Mouse (Mus musculus): ENCODE data around the gene Cyp1a2.
"Not testable (repeated sequence)": the region's sequence is repeated elsewhere in the genome, so short reads cannot be mapped to it uniquely, and the experiment has no call there.

Cyp1a2 gene

GRCm38 (mm10) chr9:57683520-57683919 lies at the start of gene Cyp1a2:
Gene Cyp1a2, minus strand, starts transcription at chr9:57683703.
- no peak for DNase-seq

- peak; percentile 58 to 72 for DNase-seq
Measured at GRCm38 (mm10) chr9:57728312-57728711, 44.8 kb upstream of the Cyp1a2 start.

GRCm38 (mm10) chr9:57724701-57725100 lies 41.2 kb upstream of the Cyp1a2 start:
- DNase-seq, result no peak

GRCm38 (mm10) chr9:57723796-57724195 lies 40.3 kb upstream of the Cyp1a2 start:
- DNase-seq, result no peak

GRCm38 (mm10) chr9:57723315-57723715 lies 39.8 kb upstream of the Cyp1a2 start:
- peak; percentile 70 to 74 for DNase-seq

- DNase-seq, result no peak
Measured at GRCm38 (mm10) chr9:57722371-57722770, 38.9 kb upstream of the Cyp1a2 start.

GRCm38 (mm10) chr9:57720736-57721135 lies 37.2 kb upstream of the Cyp1a2 start:
- DNase-seq, result no peak

GRCm38 (mm10) chr9:57718408-57718807 lies 34.9 kb upstream of the Cyp1a2 start:
- DNase-seq, result peak; percentile 68 to 74

- no peak for DNase-seq
Measured at GRCm38 (mm10) chr9:57712194-57712593, 28.7 kb upstream of the Cyp1a2 start.

- DNase-seq, result not testable (repeated sequence)
Measured at GRCm38 (mm10) chr9:57710214-57710613, 26.7 kb upstream of the Cyp1a2 start.

- peak; percentile 46 to 73 for DNase-seq
Measured at GRCm38 (mm10) chr9:57708720-57709274, 25.3 kb upstream of the Cyp1a2 start.

GRCm38 (mm10) chr9:57708068-57708719 lies 24.7 kb upstream of the Cyp1a2 start, which contains the start of gene Edc3:
Gene Edc3, plus strand, starts transcription at chr9:57708540.
- peak; percentile 86 to 88 for DNase-seq

- no peak for DNase-seq
Measured at GRCm38 (mm10) chr9:57706496-57706895, 23.0 kb upstream of the Cyp1a2 start.

GRCm38 (mm10) chr9:57698466-57699150 lies 15.1 kb upstream of the Cyp1a2 start:
- DNase-seq, result no peak

- DNase-seq, result no peak
Measured at GRCm38 (mm10) chr9:57697380-57697779, 13.9 kb upstream of the Cyp1a2 start.

GRCm38 (mm10) chr9:57696380-57697285 lies 13.1 kb upstream of the Cyp1a2 start:
- peak; percentile 70 to 79 for DNase-seq

- no peak for DNase-seq
Measured at GRCm38 (mm10) chr9:57694108-57694507, 10.6 kb upstream of the Cyp1a2 start.

GRCm38 (mm10) chr9:57688606-57689005 lies 5.1 kb upstream of the Cyp1a2 start:
- DNase-seq, result no peak

GRCm38 (mm10) chr9:57688158-57688557 lies 4.7 kb upstream of the Cyp1a2 start:
- DNase-seq, result no peak

GRCm38 (mm10) chr9:57687751-57688150 lies 4.2 kb upstream of the Cyp1a2 start, which contains the start of gene Cyp1a1:
Gene Cyp1a1, plus strand, starts transcription at chr9:57687928.
- DNase-seq, result no peak

- DNase-seq, result no peak
Measured at GRCm38 (mm10) chr9:57686011-57686410, 2.5 kb upstream of the Cyp1a2 start.

- no peak for DNase-seq
Measured at GRCm38 (mm10) chr9:57681411-57681810, 2.1 kb downstream of the Cyp1a2 start.

- DNase-seq, result no peak
Measured at GRCm38 (mm10) chr9:57671500-57671899, 12.0 kb downstream of the Cyp1a2 start.

Measured in cerebellum, adult 18-20 months (tissue).